Mouse (Mus musculus) frontal cortex, postnatal 25 days (tissue): ENCODE results near the gene Bag1.

Experiments used
- DNase-seq, 2 experiments: peaks; one replicate each; pipeline ENCODE4 v3.0.0; 2022; ENCODE audit warnings: low spot score in 2 of 2

The Bag1 gene

GRCm38 (mm10) chr4:40889252-40889651 is 58.8 kb downstream of the Bag1 start:
- DNase-seq: no peak

GRCm38 (mm10) chr4:40888839-40889238 is 59.3 kb downstream of the Bag1 start:
- no peak for DNase-seq
